Mouse (Mus musculus) right cerebral cortex, postnatal 10 days (tissue): ENCODE measurements around the gene Spock1.
"Not testable (repeated sequence)": the region's sequence is repeated elsewhere in the genome, so short reads cannot be mapped to it uniquely, and the experiment has no call there.

Source experiments
- DNase-seq, 2 experiments: peaks; one replicate each; pipeline ENCODE4 v3.0.0; 2021; ENCODE audit warnings: low spot score in 2 of 2

Spock1 gene

DNA sequence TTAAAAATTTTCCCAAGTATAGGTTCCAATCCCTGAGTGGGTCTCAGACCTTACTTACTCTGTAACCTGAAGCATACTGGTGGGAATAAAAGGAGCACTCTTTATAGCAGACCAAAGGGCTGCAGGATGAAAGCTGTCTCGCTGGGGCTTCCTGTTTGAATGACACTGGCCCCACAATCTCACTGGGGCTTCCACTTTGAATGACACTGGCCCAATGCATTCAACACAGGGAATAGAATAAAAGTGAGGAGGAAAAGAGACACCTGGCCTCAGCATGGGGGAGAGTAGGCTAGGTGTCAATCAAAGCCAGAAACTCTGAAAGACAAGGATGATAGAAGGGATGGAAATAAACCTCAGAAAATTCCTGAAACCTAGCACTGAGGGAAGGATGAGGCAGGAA, 413.3 kb downstream of the Spock1 start:
- DNase-seq, result no peak

GRCm38 (mm10) chr13:57488926-57489325, 419.2 kb downstream of the Spock1 start:
- DNase-seq, result peak; percentile 40 to 46

DNA sequence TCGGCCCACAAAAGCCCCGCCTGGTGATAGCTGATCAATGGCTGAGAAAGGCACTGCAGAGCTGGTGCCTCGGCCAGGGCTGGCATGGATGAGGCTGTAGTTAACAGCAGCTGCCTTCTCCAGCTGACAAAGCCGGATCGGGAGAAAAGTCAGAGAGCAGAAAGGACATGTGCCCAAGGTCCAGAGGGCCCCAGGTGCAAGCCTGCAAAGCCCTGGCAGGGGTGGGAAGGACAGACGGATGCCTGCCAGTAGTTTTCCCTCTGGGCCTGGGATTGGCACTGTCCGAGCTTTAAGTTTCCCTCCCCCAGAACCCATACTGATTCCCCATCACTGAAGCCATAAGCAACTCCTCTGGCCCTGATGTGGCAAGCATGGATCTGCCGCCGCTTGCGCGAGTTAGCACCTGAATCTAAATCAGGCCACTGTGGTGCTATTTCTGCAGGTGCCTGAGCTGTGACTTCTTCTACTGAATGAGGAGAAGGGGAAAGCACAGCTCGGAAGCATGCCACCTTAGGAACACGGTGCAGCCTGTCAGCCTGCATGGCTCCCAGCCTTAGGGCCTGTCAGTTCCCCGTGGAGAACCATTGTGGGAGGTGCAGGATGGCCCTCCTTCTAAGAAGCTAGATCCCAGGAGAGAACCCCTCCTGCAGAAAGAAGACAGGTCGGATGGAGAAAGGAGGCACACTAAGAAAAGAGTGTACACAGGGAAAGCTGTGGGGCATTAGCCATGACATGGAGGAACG, 423.5 kb downstream of the Spock1 start:
- no peak for DNase-seq

DNA sequence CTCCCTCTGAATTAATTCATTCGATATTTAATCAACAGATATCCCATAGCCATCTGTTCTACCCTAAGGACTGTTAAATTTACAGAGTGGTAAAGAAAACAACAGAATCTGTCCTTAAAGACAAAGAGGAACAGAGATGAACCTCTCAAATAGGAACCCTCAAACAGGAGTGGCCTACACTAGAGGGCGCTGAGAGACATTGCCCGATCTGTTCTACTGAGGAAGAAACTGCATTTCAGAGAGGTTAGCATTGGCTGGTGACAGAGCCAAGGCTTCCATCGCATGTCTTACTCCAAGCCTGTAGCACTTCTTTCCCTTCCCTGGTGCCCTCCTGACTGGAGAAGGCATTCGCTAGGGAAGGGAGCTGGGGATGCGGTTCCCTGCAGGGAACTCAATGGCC, 431.4 kb downstream of the Spock1 start:
- DNase-seq, result peak; percentile 45 to 66

- DNase-seq, result no peak
These were observed 434.1 kb downstream of the Spock1 start for GRCm38 (mm10) chr13:57474068-57474467.

DNA sequence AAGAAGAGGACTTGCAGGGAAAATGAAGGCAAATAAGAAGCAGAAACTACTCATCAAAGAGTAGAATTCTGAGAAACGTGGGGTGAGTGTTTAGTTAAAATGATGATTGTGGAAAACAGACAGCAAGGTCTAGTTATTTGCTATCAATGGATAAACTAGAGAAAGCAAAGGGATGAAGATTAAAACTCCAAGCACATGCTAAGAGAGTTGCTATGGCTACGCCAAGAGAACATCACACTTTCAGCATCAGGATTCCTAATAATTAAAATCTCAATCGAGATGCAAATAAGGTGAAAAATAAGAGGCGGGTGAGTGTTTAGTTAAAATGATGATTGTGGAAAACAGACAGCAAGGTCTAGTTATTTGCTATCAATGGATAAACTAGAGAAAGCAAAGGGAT, 437.2 kb downstream of the Spock1 start:
- DNase-seq, result not testable (repeated sequence)

DNA sequence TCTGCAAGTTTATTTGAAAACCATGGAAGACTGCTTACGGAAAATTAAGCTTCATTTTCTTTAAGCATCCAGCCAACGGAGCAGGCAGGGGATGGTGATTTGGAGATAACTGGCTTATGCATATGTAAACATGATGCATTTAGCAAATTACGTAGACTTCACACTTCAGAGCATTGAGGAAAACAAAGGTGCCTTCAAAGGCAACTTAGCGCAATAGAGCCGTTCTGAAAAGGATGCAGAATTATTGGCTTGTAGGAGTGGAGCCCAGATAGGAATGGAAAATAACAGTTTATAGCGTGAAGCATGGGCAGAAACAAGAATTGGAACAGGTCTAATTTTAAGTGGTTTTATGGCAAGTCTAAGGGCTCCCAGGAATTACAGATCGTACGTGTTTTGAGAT, 448.2 kb downstream of the Spock1 start:
- DNase-seq, result no peak

DNA sequence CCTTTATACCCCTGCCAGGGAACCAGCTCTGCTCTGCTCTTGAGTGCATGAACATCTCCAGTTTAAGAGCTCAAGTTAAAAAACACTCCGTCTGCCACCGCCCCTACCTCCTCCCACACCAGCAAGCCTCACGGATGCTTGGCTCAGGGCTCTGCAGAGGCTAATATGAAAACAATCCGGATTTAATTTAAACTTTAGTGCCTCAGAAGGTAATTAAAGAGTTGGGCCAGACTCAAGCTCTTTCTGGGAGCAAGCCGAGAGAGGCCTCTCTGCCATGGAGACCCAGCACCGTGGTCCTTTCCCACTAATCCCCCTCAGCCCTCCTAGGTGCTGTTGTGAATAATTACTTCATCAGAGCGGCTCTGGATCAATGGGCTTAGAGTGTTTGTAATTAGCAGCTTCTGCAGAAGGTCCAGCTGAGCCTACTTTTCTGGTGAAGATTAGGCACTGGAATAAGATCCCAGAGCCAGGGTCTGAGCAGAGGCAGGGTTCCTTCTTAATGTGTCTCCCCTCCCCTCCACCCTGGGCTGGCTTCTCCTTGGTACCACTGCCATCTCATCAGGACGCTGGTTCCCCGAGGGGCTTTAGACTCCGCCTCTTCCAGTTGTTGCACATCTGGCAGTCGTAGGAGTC, 457.8 kb downstream of the Spock1 start:
- peak in 1 of 2 experiments; percentile 47 for DNase-seq

DNA sequence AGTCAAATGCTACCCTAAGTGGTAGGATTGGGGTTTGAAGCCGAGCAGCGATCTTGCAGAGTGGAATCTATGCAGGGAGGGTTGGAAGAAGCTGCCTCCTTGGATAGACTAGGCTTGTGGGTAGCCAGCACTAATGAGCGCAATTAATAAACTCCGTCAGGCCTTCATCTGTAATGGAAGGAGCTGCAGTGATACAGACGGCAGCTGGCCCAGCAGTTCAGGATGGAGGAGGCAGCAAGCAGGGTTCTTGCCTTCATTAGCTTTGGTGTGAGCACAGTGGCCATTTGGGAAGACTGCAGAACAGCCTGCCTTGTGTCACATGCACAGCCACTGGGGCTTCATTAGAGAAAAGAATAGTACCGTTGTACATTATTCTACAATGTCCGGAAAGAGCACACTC, 459.2 kb downstream of the Spock1 start:
- no peak for DNase-seq

DNA sequence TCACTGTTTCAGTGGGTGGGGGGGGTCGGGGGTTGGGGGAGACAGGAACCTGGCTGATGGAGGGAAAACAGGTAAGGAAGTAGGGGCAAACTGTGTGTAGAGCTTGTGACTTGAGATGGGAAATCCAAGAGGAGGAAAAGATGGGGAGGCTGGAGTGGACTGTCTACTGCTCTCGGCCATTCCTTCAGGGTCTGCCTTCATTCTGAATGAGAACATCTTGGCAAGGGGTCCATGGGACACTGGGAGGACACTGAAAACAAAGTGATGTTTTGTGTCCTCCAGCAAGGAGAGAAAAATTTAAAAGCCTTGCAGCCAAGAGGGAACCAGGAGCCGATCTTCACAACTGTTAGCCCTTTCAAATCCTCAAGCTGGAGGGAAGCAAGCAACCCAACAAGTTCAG, 463.2 kb downstream of the Spock1 start:
- DNase-seq, result no peak

DNA sequence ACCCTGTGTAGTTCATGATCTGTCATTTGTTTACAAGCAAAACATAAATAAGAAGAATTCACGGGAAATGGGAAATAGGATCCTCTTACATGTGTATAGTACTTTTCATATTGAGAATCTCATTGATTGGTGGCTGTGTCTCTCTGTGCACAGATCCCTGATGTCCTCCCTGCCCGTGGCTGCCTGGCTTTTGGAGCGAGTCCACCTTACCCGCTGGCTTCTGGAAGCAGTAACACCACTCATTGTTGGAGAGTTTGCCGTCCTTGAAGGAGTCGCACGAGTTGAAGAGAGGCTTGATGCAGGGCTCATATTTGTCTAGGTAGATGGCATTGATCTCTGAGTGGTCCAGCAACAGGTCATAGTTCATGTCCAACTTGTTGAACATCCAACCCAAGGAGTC, 468.0 kb downstream of the Spock1 start:
- no peak for DNase-seq

DNA sequence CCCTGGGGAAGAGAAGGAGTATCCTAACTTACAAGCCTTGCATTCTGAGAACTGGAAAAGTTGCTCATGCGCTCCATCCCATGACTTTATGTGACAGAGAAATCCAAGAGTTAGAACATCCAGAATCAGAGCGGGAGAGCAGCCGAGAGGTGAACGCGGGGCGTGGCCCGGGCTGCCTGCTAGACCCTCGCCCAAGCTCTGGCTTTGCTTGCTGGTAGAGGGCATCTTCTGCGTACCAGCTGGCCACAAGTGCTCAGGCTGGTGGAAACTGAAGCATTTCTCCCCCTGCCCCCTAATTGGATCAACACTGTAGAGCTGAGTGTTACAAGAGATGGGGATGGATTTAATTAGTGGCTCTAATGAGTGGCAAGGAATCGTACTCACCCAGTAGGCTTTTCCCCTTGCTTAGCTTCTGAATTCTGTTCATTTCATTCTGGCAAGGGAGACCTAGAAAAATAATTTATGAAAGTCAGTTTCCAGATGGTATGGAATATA, 472.4 kb downstream of the Spock1 start:
- no peak for DNase-seq

DNA sequence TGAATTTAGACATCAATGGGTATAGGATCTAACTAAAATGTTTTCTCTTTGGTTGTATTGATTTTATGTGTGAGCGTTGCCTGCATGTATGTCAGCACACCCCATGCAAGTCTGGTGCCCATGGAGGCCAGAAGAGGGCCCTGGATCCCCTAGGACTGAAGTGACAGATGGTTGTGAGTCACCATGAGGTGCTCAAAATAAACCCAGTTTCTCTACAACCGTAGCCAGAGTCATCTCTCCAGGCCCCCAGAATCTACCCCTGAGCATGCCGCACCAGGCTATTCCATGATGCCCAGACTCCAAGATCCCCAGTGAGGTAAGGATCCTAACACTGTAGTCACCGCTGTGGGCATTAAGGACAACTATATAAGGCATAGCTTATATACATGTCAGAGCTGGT, 474.3 kb downstream of the Spock1 start:
- DNase-seq, result no peak

DNA sequence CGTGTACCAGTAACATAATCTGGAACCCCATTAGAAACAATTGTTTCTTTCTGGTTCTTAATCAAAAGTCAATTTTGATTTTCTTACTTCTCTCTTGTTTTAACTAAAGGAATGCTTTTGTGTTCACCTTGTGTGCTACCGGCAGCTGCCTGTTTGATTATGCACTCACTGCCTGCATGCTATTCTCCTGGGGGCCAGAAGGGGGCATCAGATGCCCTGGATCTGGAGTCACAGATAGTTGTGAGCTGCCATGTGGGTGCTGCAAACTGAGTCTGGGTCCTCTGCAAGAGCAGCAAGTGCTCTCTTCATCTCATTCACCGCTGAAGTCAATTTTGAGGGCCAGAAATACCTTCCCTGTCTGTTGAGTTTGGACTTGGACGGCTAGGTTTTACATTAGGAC, 476.3 kb downstream of the Spock1 start:
- no peak for DNase-seq

DNA sequence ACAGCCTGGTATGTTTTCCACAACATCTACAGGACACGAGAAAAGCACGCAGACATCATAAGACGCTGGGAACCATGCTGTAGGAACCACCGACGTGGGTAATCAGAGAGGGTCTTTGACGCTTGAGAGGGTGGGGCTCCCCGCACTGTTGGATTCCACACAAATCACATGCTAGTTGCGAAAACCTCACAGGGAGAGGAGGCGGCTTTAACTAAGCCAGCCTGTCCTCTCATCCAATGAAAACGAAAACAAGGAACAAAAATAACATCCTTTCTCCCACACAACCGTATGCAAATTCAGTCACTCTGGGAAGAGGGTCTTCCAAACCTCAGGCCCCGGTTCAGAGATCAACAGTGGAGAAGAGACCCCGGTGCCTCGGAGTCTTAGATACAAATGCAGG, 479.3 kb downstream of the Spock1 start:
- DNase-seq, result no peak

GRCm38 (mm10) chr13:57418781-57419180, 489.4 kb downstream of the Spock1 start:
- no peak for DNase-seq

DNA sequence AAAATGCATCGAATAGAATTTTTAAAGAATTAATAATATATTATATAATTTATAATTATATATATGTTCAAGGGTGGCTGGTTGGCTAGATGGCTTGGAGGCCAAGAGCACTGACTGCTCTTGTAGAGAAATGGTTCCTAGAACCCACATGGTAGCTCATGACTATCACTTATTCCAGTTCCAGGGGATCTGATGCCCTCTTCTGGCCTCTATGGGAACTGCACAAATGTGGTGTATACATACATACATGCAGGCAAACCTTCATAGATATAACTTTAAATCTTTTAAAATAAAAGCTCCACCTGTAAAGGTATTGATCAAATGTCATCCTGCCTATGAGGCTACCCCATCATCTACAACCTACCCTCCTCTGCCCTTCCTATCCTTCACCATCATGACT, 493.4 kb downstream of the Spock1 start:
- no peak for DNase-seq

- no peak for DNase-seq
These were observed 500.5 kb downstream of the Spock1 start for GRCm38 (mm10) chr13:57407666-57408065.

DNA sequence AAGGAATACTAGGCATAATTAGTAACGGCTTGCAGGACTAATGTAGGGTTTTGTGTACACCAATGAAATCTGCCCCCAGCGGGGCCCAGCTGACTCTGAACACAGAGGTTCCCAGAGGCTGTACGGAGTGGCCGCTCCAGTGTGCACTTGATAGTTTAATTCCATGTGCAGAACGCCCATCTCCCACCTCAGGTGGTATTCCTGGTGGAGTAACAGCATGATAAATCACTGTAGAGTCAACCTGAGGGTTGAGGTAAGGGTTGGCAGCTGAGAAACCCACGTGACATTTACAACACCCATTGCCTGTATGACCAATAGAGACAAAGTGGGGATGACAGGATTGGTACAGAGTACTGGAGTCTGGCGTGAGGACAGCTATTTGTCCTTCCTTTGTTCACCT, 505.7 kb downstream of the Spock1 start:
- no peak for DNase-seq

- DNase-seq, result peak in 1 of 2 experiments; percentile 37
These were observed 535.9 kb downstream of the Spock1 start for GRCm38 (mm10) chr13:57372141-57372700.
